Mouse (Mus musculus): ENCODE data around the gene Tmem184b. TPM values are rescaled to one million over a fixed set of nuclear protein-coding genes. Genes with fewer than 3 reads are reported as not detected.
A peak's percentile ranks its signal among the peaks of the same experiment; 100 is the strongest.

Tmem184b gene
- polyA plus RNA-seq, 1 experiment from 2014 or later: 77.2 TPM

GRCm38 (mm10) chr15:79381644-79382043 is 21.7 kb downstream of the Tmem184b start:
- no peak overlapping the region for H3K4me2 ChIP-seq

GRCm38 (mm10) chr15:79380468-79381444 is 22.6 kb downstream of the Tmem184b start:
- H3K4me1 ChIP-seq (replicated peaks): peaks cover 50% of the 10 kb centered on the region
- peak overlapping the region; percentile 47 for H3K4me2 ChIP-seq
- no peaks in the 10 kb centered on the region for H3K27me3 ChIP-seq (replicated peaks)
- peaks cover 44% of the 10 kb centered on the region for H3K36me3 ChIP-seq
- H3K27ac ChIP-seq (ENCODE audit: poor library complexity, severe bottlenecking): peak overlapping the region; percentile 84
- no peaks in the 10 kb centered on the region for H3K9me3 ChIP-seq (replicated peaks)
- ATAC-seq (ENCODE audit: insufficient number of reproducible peaks, low FRiP score): peak; percentile 40
- WGBS: 40% methylated on average over 23 of the region's 23 CpGs
- peak overlapping the region; percentile 19; the same call in 1 of the 2 replicates for H3K9ac ChIP-seq
- H3K4me3 ChIP-seq: no peak overlapping the region

More at GRCm38 (mm10) chr15:79381644-79382043, 21.7 kb downstream of the Tmem184b start:
- Histone ChIP-seq H3K27me3 (replicated peaks) (no peaks in the 10 kb centered on the region), H3K9ac (peak overlapping the region; percentile 32; the same call in 1 of the 2 replicates), H3K27ac (ENCODE audit: poor library complexity, severe bottlenecking) (peak overlapping the region; percentile 84), H3K9me3 (replicated peaks) (no peaks in the 10 kb centered on the region), H3K4me1 (replicated peaks) (peaks cover 56% of the 10 kb centered on the region), H3K4me3 (no peak overlapping the region), H3K36me3 (peaks cover 35% of the 10 kb centered on the region)
- WGBS: 77% methylated on average over 9 of the region's 9 CpGs
- ATAC-seq (ENCODE audit: insufficient number of reproducible peaks, low FRiP score): no peak

GRCm38 (mm10) chr15:79379658-79380057 is 23.7 kb downstream of the Tmem184b start:
- 88% methylated on average over 7 of the region's 7 CpGs for WGBS

GRCm38 (mm10) chr15:79378608-79379007 is 24.8 kb downstream of the Tmem184b start:
- Histone ChIP-seq H3K27ac (ENCODE audit: poor library complexity, severe bottlenecking) (no peak overlapping the region), H3K4me3 (no peak overlapping the region), H3K4me1 (replicated peaks) (peaks cover 50% of the 10 kb centered on the region), H3K36me3 (peaks cover 51% of the 10 kb centered on the region), H3K4me2 (no peak overlapping the region), H3K9ac (no peak overlapping the region), H3K9me3 (replicated peaks) (no peaks in the 10 kb centered on the region), H3K27me3 (replicated peaks) (no peaks in the 10 kb centered on the region)
- no peak for ATAC-seq (ENCODE audit: insufficient number of reproducible peaks, low FRiP score)
- 93% methylated on average over 10 of the region's 10 CpGs for WGBS

More at GRCm38 (mm10) chr15:79379658-79380057, 23.7 kb downstream of the Tmem184b start:
- H3K27me3 ChIP-seq (replicated peaks): no peaks in the 10 kb centered on the region
- H3K9ac ChIP-seq: no peak overlapping the region
- no peak overlapping the region for H3K27ac ChIP-seq (ENCODE audit: poor library complexity, severe bottlenecking)
- no peak overlapping the region for H3K4me2 ChIP-seq
- H3K9me3 ChIP-seq (replicated peaks): no peaks in the 10 kb centered on the region
- H3K4me1 ChIP-seq (replicated peaks): peaks cover 50% of the 10 kb centered on the region
- no peak for ATAC-seq (ENCODE audit: insufficient number of reproducible peaks, low FRiP score)
- peaks cover 51% of the 10 kb centered on the region for H3K36me3 ChIP-seq
- H3K4me3 ChIP-seq: no peak overlapping the region

GRCm38 (mm10) chr15:79377681-79378080 is 25.7 kb downstream of the Tmem184b start:
- H3K27ac ChIP-seq (ENCODE audit: poor library complexity, severe bottlenecking): no peak overlapping the region
- no peaks in the 10 kb centered on the region for H3K27me3 ChIP-seq (replicated peaks)
- H3K4me1 ChIP-seq (replicated peaks): peaks cover 44% of the 10 kb centered on the region
- H3K9ac ChIP-seq: no peak overlapping the region
- no peak overlapping the region for H3K4me2 ChIP-seq
- H3K4me3 ChIP-seq: no peak overlapping the region
- H3K36me3 ChIP-seq: peaks cover 58% of the 10 kb centered on the region
- H3K9me3 ChIP-seq (replicated peaks): no peaks in the 10 kb centered on the region
- ATAC-seq (ENCODE audit: insufficient number of reproducible peaks, low FRiP score): peak; percentile 28; the same call in 1 of the 2 replicates
- WGBS: 81% methylated on average over 6 of the region's 6 CpGs

GRCm38 (mm10) chr15:79374760-79375159 is 28.6 kb downstream of the Tmem184b start:
- WGBS: 61% methylated on average over 3 of the region's 3 CpGs
- no peak for ATAC-seq (ENCODE audit: insufficient number of reproducible peaks, low FRiP score)

GRCm38 (mm10) chr15:79370281-79370843 is 33.0 kb downstream of the Tmem184b start:
- ATAC-seq (ENCODE audit: insufficient number of reproducible peaks, low FRiP score): no peak
- H3K4me1 ChIP-seq (replicated peaks): peaks cover 27% of the 10 kb centered on the region
- no peaks in the 10 kb centered on the region for H3K27me3 ChIP-seq (replicated peaks)
- no peak overlapping the region for H3K9ac ChIP-seq
- peaks cover 86% of the 10 kb centered on the region for H3K36me3 ChIP-seq
- H3K27ac ChIP-seq (ENCODE audit: poor library complexity, severe bottlenecking): no peak overlapping the region
- H3K4me3 ChIP-seq: no peak overlapping the region
- H3K9me3 ChIP-seq (replicated peaks): no peaks in the 10 kb centered on the region
- 71% methylated on average over 7 of the region's 7 CpGs for WGBS
- H3K4me2 ChIP-seq: no peak overlapping the region

More at GRCm38 (mm10) chr15:79374760-79375159, 28.6 kb downstream of the Tmem184b start:
- H3K27ac ChIP-seq (ENCODE audit: poor library complexity, severe bottlenecking): no peak overlapping the region
- no peak overlapping the region for H3K4me3 ChIP-seq
- no peaks in the 10 kb centered on the region for H3K9me3 ChIP-seq (replicated peaks)
- no peaks in the 10 kb centered on the region for H3K27me3 ChIP-seq (replicated peaks)
- peaks cover 77% of the 10 kb centered on the region for H3K36me3 ChIP-seq
- H3K9ac ChIP-seq: no peak overlapping the region
- peaks cover 19% of the 10 kb centered on the region for H3K4me1 ChIP-seq (replicated peaks)
- no peak overlapping the region for H3K4me2 ChIP-seq

GRCm38 (mm10) chr15:79369452-79370280 is 33.7 kb downstream of the Tmem184b start:
- ATAC-seq (ENCODE audit: insufficient number of reproducible peaks, low FRiP score): no peak
- Histone ChIP-seq H3K4me3 (no peak overlapping the region), H3K9me3 (replicated peaks) (no peaks in the 10 kb centered on the region), H3K36me3 (peaks cover 86% of the 10 kb centered on the region), H3K4me2 (no peak overlapping the region), H3K9ac (no peak overlapping the region), H3K27ac (ENCODE audit: poor library complexity, severe bottlenecking) (peak overlapping the region; percentile 12; the same call in 1 of the 2 replicates), H3K4me1 (replicated peaks) (peaks cover 28% of the 10 kb centered on the region), H3K27me3 (replicated peaks) (no peaks in the 10 kb centered on the region)
- WGBS: 72% methylated on average over 15 of the region's 15 CpGs

GRCm38 (mm10) chr15:79368861-79369440 is 34.4 kb downstream of the Tmem184b start:
- Histone ChIP-seq H3K4me1 (replicated peaks) (peaks cover 35% of the 10 kb centered on the region), H3K4me2 (0 out of 2 replicates have a peak overlapping the region, but pooled peaks have one; percentile 0), H3K27ac (ENCODE audit: poor library complexity, severe bottlenecking) (peak overlapping the region; percentile 70), H3K4me3 (no peak overlapping the region), H3K9ac (peak overlapping the region; percentile 46; the same call in 1 of the 2 replicates), H3K9me3 (replicated peaks) (no peaks in the 10 kb centered on the region), H3K27me3 (replicated peaks) (no peaks in the 10 kb centered on the region), H3K36me3 (peaks cover 87% of the 10 kb centered on the region)
- no peak for ATAC-seq (ENCODE audit: insufficient number of reproducible peaks, low FRiP score)
- WGBS: 70% methylated on average over 8 of the region's 8 CpGs

- Histone ChIP-seq H3K9ac (peak overlapping the region; percentile 46), H3K9me3 (replicated peaks) (no peaks in the 10 kb centered on the region), H3K4me1 (replicated peaks) (peaks cover 41% of the 10 kb centered on the region), H3K4me3 (no peak overlapping the region), H3K4me2 (0 out of 2 replicates have a peak overlapping the region, but pooled peaks have one; percentile 0), H3K36me3 (peaks cover 87% of the 10 kb centered on the region), H3K27me3 (replicated peaks) (no peaks in the 10 kb centered on the region), H3K27ac (ENCODE audit: poor library complexity, severe bottlenecking) (peak overlapping the region; percentile 70)
- ATAC-seq (ENCODE audit: insufficient number of reproducible peaks, low FRiP score): peak; percentile 71
- 51% methylated on average over 14 of the region's 14 CpGs for WGBS
Observed at GRCm38 (mm10) chr15:79368313-79368811, 35.0 kb downstream of the Tmem184b start.

All from heart, embryonic 12.5 days (tissue).